Mouse (Mus musculus) 416B (cell line): ENCODE data around the gene Usp34.
"Not testable (repeated sequence)": the region's sequence is repeated elsewhere in the genome, so short reads cannot be mapped to it uniquely, and the experiment has no call there.

Experiments
- DNase-seq: peaks from one replicate; pipeline ENCODE4 v3.0.0; 2011; ENCODE audit warnings: low read depth

Usp34 gene

DNA sequence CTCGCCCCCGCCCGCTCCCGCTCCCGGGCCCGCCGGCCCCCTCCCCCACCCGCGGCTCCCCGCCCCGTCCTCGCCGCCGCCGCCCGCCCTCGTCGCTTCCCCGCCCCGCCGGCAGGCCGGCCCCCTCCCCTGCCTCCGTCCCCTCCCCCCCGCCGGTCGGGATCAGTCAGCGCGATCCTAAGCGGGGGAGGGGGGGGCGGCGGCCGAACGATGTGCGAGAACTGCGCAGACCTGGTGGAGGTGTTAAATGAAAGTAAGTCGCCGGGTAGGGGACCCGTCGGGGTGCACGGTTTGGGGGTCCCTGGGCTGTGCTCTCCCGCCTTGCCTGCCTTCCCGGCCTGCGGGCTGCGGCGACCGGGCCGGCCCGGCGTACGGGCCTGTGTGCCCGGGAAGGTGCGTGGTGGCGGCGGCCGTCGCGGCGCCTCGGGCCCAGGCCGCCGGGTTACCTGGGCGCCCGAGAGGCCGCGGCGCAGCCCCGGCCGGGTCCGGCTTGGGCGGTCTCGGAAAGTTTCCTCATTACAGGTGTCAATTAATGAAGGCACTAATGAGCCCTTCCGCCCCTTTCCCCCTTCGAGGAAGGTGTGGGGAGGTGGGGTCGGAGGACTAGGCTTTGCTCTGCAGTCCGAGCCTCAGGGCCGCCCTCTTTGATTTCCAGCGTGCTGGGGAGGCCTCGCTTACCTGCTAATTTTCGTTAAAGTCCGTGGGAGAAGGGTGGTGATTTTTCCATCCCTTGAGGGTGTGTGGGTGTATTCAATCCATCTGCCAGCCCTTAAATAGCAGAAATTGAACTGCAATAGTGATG lies at the start of gene Usp34:
Gene Usp34, plus strand, starts transcription at position 132 of the 802 bp plus-strand sequence.
- peak; percentile 60 for DNase-seq

DNA sequence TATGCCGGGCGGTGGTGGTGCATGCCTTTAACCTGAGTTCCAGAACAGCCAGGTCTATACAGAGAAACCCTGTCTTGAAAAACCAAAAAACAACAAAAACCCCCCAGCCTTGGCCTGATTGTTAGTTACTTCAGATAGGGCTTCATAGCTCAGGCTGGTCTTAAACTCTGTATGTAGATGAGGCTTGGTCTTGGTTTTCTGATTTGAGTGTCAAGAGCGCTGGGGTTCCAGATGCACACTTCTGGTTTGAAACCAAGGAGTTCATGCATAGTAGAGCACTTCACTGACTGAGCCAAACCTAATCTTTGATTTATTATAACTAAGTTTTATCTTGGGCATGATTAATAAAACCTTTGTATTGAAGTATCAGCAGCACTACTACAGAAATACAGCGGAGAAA lies 47.6 kb upstream of the Usp34 start:
- no peak for DNase-seq

DNA sequence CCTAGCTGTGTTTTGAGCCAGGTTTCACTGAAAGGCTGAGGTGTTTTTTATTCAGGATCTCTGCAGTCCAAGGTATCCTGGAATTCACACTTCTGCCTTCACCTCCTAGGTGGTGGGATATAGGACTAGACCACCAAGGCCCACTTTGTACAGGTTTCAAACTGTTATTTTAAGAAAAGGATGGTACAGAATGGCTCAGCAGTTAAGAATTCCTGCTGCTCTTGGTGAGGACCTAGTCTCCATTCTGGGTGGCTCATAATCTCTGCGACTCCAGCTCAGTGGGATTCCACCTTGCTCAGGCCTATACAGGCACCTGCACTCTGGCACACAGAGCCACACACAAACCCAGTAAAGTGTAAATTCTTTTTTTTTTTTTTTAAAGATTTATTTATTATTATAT lies 47.2 kb upstream of the Usp34 start:
- no peak for DNase-seq

DNA sequence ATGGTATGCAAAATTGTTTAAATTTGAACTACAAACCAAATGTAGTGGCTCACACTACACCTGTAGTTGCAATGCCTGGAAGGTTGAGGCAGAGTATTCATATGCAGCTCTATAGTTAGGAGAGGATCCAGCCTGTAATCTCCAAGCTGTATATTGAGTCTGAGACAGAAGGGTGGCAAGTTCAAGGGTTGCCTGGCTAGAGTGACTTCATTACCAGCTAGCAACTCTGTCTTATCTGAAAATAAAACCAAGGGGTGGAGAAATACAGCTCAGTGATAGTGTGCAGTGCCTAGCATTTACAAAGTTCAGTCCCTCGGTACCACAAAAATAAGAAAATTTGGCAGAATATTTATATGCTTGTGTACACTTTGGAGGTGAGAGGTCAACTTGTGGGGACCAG lies 46.5 kb upstream of the Usp34 start:
- no peak for DNase-seq

GRCm38 (mm10) chr11:23261490-23261889 lies 45.2 kb upstream of the Usp34 start:
- peak; percentile 89 for DNase-seq

DNA sequence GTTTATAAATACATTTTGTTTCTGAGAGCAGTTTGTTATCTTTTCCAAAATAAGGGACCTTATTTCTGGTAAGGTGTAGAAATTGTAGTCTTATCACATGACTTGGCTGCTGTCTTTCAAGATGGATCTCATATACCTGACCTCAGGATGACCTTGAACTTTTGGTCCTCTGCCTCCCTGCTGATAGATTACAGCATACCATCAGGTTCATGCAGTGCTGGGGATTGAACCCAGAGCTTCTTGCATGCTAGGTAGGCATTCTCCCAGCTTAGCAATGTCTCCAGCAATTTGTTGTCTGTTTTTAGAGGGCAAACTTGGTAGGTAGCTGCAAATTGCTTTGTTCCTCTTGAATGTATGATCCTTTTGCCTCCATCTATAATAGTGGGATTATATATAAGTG lies 41.7 kb upstream of the Usp34 start:
- peak; percentile 31 for DNase-seq

DNA sequence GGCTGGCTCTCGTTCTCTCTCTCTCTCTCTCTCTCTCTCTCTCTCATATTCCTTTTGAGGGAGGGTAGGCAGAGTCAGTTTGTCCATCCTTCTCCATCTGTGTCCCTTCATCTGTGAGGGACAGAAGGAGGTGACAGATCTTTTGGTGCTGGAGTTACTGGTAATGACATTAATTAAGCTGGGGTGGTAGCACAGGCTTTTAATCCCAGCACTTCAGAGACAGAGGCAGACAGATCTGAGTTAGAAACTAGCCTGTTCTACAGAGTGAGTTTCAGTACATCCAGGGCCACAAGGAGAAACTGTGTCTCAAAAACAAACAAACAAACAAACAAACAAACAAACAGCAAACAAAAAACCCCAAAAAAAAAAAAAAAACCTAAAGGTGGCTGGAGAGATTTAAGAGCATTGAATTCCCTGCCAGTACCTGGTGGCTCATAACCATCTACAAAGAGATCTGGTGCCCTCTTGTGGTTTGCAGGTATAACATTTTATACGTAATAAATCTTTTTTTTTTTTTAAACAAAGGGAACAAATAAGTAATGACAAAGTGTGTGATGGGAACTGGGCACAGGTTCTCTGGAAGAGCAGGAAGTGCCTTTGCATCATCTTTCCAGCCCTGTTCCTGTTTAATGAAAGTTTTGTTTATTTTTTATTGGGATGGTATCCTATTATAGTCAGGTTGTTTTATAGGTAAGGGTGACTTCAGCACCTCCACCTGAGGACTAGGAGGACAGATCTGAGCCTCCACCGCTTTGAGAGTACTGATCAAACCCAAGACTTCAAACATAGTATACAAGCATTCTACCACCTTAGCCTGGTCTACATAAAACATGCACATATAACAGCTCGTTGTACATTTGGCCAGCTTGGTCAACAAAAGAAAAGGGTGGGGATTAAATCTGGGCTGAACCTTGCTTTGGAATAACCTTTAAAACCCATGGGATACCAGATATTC lies 34.6 kb upstream of the Usp34 start:
- peak; percentile 74 for DNase-seq

DNA sequence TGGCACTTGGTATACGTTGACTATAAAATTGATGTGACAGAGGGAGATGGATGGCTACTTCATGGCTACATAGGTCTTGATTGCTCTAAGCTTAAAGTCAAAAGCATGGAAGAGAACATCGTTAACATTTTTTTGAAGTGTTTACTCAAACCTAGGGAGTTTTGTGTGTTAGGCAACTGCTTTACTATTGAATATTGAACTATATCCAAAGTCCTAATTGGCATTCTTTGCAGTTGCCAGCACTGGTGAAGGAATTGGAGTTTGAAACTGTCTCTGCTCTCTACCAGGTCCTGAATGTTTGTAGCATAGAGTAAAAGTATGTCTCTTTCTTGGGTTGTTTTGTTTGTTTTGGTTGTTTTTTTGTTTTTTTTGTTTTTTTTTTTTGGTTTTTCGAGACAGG lies 30.9 kb upstream of the Usp34 start:
- DNase-seq, result no peak

DNA sequence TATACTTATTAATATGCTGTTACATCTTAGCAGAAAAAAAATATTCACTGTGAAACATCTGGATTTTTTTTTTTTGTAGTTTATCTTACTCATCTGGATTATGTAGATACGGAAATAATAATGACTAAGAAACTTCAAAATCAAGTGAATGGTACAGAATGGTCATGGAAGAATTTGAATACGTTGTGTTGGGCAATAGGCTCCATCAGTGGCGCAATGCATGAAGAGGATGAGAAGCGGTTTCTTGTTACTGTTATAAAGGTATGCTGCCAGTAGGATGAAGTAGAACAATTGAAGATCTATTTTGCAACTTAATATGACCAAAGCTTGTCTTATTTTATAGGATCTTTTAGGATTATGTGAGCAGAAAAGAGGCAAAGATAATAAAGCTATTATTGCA lies 22.2 kb upstream of the Usp34 start:
- DNase-seq, result peak; percentile 67

DNA sequence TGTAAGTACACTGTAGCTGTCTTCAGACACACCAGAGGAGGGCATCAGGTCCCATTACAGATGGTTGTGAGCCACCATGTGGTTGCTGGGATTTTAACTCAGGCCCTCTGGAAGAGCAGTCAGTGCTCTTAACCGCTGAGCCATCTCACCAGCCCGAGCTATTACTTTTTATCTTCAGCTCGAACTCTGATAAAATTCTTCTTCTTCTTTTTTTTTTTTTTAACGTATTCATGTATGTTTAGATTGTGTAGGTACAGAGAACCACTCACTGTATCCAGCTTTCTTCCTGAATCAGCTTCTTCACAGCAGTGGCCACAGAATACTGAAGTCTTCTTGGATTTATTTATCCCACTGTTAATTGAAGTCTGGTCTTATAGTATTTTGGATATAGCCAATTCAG lies 17.8 kb upstream of the Usp34 start:
- not testable (repeated sequence) for DNase-seq

- no peak for DNase-seq
Measured at GRCm38 (mm10) chr11:23297379-23297778, 9.3 kb upstream of the Usp34 start.

- DNase-seq, result no peak
Measured at GRCm38 (mm10) chr11:23298301-23298700, 8.4 kb upstream of the Usp34 start.

DNA sequence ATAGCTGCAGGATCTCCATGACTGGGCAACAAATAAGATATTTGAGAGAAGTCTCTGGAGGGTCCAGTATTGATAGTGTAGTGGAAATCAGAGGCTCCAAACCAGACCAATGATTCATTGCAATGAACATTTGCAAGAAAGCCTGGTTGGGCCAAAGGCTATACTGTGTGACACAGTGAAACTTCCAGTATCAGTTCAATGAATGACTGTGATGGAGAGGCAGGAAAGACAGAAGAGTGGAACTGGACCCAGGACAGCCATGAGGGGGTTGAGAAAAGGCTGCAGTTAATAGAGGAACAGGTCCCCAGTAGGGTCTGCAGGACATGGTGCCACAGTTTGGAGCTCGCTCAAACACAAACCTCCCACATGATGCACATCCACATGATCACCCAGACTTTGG lies 6.8 kb upstream of the Usp34 start:
- DNase-seq, result no peak

DNA sequence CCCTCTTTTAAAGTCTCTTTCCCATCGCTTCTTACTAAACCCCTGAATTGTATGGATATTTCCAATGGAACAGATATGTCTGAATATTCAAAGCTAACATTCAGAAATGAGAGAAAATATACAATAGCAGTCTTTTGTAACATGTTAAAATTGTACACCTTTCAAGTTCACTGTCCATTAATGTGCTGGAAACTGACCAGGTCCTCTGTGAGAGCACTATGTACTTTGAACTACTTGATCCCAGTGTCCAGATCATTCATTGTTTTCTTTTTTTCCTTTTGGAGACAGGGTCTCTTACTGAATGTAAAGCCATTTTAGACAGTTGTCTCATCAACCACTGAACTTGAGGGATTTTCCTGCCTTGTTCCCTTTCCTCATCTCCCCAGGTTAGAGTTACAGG lies 3.6 kb upstream of the Usp34 start:
- DNase-seq, result no peak

- DNase-seq, result peak; percentile 58
Measured at GRCm38 (mm10) chr11:23305101-23305672, 1.5 kb upstream of the Usp34 start.

- peak; percentile 94 for DNase-seq
Measured at GRCm38 (mm10) chr11:23305673-23306608, 754 bp upstream of the Usp34 start.

- peak; percentile 34 for DNase-seq
Measured at GRCm38 (mm10) chr11:23307566-23307920, 848 bp downstream of the Usp34 start.

- no peak for DNase-seq
Measured at GRCm38 (mm10) chr11:23313496-23313895, 6.8 kb downstream of the Usp34 start.

DNA sequence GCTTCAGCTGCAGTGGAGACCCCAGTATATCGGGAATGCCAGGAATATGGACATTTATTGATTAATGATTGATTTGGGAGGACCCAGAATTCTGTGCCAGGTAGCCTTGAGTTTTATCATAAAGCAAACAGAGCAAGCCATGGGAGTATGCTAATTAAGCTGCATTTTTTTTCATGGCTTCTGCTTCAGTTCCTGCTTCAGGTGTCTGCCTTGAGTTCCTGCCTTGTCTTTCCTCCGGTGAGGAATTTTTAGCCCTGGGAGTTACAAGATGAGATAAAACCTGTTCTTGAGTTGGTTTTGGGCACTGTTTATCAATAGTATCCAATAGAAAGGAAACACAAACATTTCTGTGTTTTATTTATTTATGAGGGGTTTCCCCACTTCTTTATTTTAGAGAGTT lies 22.7 kb downstream of the Usp34 start:
- DNase-seq, result no peak

DNA sequence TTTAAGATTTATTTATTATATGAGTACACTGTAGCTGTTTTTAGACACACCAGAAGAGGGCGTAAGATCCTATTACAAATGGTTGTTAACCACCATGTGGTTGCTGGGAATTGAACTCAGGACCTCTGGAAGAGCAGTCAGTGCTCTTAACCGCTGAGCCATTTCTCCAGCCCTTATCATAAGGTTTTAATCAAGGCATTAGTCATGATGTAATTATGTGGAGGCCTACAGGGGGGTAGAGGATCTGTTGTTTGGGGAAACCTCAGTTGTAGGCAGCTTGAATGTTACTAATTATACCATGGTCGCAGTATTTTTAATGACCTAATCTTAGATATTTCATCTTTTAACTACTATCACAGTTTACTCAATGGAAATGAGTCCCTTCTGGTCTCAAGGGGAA lies 25.4 kb downstream of the Usp34 start:
- DNase-seq, result peak; percentile 69

- DNase-seq, result no peak
Measured at GRCm38 (mm10) chr11:23335160-23335559, 28.5 kb downstream of the Usp34 start.

DNA sequence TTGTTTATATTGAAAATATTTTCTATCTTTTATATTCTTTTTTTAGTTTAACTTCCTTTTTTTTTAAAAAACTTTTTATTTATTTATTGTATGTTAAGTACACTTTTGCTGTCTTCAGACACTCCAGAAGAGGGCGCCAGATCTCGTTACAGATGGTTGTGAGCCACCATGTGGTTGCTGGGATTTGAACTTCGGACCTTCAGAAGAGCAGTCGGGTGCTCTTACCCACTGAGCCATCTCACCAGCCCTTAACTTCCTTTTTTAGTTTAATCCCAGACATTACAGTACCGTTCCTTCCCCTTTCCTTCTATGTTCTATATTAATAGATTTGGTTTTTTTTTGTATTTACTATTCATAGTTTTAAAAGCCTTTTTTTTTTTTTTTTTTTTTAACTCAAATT lies 50.5 kb downstream of the Usp34 start:
- DNase-seq, result peak; percentile 42
